Mouse (Mus musculus): ENCODE data around the gene Khsrp.

- no peak for TF ChIP-seq CTCF (IDR thresholded peaks at IDR 0.05; ENCODE audit: control insufficient read depth, insufficient read depth, low read length)
- no peak for TF ChIP-seq POLR2A (IDR thresholded peaks at IDR 0.05; ENCODE audit: borderline replicate concordance, control insufficient read depth, low read depth, low read length)
These were observed 57.2 kb downstream of the Khsrp start for GRCm38 (mm10) chr17:56973956-56974707.
